Mouse (Mus musculus) small intestine, adult 2 months (tissue): ENCODE measurements at regions not wholly inside any gene's neighbourhood (a gene's known extent, or its start where the extent isn't known, plus 50 kb on each side); places are given as distances from the start of the nearest gene placed in this dataset.

Source experiments
- CTCF ChIP-seq: fragments of 200-500 bp; IDR thresholded peaks from 2 replicates; pipeline ENCODE4 v1.5.1; 2012; ENCODE audit warnings: low read depth, mild to moderate bottlenecking, control low read depth, inconsistent platforms, low read length, moderate library complexity, mixed read lengths; ENCODE audit not compliant: insufficient replicate concordance, insufficient read length; ENCODE audit errors: extremely low read depth
- POLR2A ChIP-seq: fragments of 200-500 bp; IDR thresholded peaks from 2 replicates; pipeline ENCODE4 v1.6.1; 2012; ENCODE audit warnings: low read depth, mild to moderate bottlenecking, control low read depth, inconsistent platforms, low read length, moderate library complexity

DNA sequence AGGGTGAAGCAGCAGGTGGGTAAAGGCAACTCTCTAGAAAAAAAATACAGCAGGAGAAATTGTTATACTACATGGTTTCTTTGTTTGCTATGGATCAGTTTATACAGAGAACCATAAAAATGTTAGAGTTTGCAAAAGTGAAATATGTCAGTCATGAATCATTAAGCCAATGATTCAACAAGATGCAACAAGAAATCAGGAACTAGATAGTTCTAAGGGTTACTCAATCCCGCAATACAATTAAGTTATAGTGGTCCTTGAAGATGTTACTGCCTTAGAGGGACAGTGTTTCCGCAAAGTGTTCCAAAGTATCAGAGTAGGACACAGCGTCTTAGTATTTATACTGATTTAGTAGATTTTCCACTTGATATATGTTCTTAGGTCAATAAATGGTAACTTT is 74.1 kb upstream of the Cav2 start:
- TF ChIP-seq POLR2A (no peak), CTCF (no peak)
